Mouse (Mus musculus) spleen, postnatal 36 days (tissue): ENCODE results near the gene Apbb1ip.

Source experiments
- DNase-seq, 2 experiments: peaks; one replicate each; pipeline ENCODE4 v3.0.0; 2022; ENCODE audit warnings: low spot score in 2 of 2, mixed read lengths in 1 of 2

Gene Apbb1ip

GRCm38 (mm10) chr2:22773549-22774180, at the start of gene Apbb1ip:
Gene Apbb1ip, plus strand, starts transcription at chr2:22774094.
- DNase-seq = peak; percentile 77 to 84

DNA sequence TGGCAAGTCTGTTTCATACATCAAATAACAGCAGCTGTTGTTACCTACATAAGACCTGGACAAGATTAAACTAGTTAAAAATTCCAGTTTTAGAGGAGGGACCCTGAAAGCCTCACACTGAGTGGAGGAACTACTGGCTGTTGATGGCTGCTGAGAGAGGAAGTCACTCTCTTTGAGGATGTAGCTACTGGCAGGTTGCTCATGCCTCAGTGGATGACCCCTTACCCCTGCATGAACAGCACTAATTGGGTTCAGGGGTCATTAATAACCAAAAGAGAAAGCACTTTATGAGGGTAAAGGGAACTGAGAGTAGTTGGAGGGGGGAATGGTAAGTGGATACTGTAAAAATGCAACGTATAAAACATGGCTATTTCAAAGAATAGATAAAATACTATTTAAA, 46.8 kb upstream of the Apbb1ip start:
- peak; percentile 36 to 44 for DNase-seq

DNA sequence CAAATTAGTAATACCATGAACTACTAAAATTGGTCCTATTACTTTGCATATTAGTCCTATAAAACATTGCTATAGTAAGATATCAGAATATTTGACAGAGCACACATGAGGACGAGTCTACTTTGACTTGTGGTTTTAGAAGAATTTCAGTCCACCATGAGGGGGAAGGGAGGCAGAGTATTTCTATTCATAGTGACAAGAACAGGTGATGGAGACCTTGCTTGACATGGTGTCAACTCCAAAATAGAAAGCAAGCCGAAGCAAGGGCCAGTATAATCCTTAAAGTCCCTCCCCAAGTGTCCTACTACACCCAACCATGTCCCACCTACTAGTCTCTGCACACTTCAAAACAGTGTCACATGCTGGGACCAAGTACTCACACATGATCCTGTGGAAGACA, 37.8 kb upstream of the Apbb1ip start:
- no peak for DNase-seq

- DNase-seq = no peak
Measured at GRCm38 (mm10) chr2:22739369-22739768, 34.5 kb upstream of the Apbb1ip start.

GRCm38 (mm10) chr2:22740441-22740840, 33.5 kb upstream of the Apbb1ip start:
- no peak for DNase-seq

DNA sequence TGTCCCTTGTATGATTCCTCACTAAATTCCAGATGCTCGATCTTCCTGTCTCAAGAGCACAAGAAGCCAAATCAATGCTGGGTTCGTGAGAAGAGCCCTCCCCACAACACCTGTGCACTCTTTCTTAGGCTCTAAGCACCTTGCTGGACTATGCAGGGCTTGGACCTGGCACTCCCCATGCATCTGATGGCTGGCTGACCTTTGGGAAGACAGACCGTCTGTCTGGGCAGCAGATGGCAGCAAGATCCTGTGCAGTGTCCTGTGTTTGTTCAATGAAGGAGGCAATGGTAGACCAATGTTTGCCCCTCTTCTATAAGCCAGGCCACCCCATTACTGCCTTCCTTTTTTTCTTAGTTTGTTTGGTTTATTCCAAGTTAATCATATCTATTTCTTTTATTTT, 32.7 kb upstream of the Apbb1ip start:
- DNase-seq = no peak

DNA sequence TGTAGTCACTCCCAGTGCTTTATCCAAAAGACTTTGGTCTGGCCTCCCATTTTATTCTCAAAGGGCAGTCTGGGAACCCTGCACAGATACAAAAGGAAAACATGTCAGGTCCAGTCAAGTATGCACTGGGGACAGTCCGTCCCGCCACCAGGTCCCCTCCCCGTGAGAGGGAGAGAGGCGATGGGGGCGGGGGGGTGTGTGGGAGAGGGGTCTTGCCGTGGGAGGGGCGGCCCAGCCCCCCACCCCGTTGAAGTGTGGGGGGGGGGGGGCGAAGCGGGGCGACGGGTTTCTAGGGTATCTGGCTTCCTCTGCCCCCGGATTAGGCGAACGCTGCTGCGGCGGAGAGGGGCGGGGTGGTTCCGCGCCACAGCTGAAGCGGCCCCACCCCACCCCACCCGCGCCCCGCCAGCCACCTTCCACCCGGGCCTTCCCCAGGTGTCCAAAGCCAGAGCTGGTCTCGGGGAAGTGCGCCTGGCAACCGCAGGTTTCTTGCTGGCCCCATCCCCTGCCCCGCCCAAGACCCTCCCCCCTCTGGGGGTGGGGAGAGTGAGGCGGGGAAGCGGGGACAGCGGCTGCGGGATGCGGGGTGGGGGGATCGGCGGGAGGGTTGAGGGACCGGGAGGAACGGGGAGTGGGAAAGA, 29.7 kb upstream of the Apbb1ip start:
- DNase-seq = peak; percentile 68

DNA sequence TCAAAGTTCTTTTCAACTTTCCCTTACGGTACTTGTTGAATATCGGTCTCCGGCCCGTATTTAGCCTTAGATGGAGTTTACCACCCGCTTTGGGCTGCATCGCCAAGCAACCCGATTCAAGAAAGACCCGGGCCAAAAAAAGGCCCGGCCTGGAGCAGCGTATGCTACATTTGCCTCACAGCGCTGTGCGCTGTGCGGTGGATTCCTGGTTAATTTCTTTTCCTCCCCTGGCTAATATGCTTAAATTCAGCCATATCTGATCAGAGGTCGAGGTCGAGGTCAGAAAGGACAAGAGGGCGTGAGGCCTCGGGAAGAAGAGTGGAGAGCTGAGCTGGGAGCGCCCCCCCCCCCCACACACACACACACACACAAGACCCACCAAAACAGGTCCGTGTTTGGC, 29.0 kb upstream of the Apbb1ip start:
- no peak for DNase-seq

GRCm38 (mm10) chr2:22746785-22747184, 27.1 kb upstream of the Apbb1ip start:
- no peak for DNase-seq

- peak in 1 of 2 experiments; percentile 27 for DNase-seq
Measured at GRCm38 (mm10) chr2:22747941-22748340, 26.0 kb upstream of the Apbb1ip start.

GRCm38 (mm10) chr2:22749761-22750160, 24.1 kb upstream of the Apbb1ip start:
- DNase-seq = no peak

DNA sequence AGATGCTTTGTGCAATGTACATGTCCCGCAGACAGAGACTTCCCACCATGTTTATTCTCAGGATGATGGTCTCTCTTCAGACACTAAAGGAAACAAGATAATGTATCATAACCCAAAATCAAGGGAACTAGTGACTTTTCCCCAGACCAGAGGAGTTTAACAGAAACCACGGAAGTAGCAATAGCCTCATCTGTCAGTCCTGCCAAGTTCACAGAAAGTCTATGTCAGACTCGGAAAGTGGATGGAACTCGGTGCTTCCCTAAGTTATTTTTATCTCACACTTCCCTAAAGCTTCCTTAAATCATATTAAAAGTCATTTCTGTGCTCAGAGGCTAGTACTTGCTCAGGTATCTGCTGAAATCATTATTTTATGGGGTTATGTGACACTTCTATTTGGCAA, 21.4 kb upstream of the Apbb1ip start:
- DNase-seq = no peak

DNA sequence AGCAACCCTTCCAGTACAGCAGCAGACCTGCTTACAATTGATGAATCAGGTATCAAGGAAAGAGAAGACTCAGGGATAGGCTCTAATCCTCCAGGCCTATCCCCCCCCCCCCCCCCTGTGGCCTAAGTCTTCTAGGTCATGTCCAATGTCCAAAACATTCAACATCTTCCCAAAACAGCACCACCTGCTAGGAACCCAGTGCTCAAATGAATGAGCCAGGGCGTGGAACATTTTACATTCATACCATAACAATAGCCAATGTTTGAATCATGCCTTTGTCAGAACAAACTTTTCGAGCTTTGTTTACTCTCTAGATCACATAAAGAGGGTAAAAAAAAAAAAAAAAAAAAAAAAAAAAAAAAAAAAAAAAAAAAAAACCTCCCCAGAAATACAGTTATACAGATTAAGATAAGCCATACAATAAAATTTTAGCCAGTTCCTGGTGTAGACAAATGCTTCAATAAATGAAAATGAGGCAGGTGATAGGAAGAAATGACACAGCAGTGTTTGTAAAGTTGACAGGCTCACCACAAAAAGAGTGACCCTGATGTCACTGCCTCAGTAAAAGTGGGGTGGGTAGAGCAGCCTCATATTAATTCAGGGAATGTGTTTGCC, 20.3 kb upstream of the Apbb1ip start:
- no peak for DNase-seq

GRCm38 (mm10) chr2:22754222-22754824, 19.6 kb upstream of the Apbb1ip start:
- no peak for DNase-seq

GRCm38 (mm10) chr2:22755561-22755960, 18.3 kb upstream of the Apbb1ip start:
- DNase-seq = peak in 1 of 2 experiments; percentile 18

DNA sequence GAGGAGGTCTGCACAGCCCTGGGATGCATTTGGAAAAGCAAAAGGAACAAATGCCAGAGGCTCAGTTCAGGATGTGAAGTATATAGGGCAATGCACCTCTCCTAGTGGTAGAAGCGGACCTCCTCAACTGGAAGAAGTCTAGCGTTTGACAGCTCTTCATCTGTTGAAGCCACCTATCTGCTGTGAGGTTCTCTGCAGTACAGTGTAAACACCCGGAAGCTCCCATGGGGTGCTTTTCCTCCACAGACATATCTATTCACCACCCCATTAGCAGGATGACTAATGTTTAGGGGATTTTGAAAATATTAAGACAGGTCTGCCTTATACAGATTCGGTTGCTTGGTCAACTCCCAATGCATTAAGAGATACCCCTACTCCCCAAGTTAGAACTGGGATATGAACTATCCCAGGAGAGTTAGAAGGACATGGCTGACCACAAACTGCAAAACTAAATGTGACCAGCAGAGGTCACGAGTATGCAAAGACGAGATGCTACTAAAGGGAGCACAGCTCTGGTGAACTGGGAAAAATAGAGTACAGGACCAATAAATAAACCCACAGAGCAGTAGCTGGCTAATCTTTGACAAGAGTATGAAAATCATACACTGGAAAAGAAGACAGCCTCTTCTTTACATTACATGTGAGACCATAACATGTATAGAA, 15.5 kb upstream of the Apbb1ip start:
- peak; percentile 62 to 63 for DNase-seq

GRCm38 (mm10) chr2:22760452-22760851, 13.4 kb upstream of the Apbb1ip start:
- no peak for DNase-seq

DNA sequence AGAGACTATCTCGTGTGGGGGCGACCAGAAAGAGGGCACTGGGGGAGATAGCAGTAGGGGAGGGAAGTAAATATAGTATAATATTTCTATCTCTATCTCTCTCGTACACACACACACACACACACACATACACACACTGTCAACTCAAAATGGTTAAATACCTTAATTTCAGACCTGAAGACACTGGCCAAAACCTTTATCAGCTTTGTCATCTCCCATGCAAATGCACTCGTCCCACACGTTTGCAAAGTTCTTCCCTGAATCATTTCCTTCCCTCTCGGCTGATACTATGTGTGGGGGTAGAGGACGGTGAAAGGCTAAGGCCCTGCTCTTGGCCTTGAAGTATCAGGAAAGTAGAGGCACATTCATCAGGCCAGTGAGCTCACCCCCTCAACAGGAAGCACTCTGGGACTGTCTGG, 12.8 kb upstream of the Apbb1ip start:
- DNase-seq = no peak

- no peak for DNase-seq
Measured at GRCm38 (mm10) chr2:22764774-22765387, 9.0 kb upstream of the Apbb1ip start.

DNA sequence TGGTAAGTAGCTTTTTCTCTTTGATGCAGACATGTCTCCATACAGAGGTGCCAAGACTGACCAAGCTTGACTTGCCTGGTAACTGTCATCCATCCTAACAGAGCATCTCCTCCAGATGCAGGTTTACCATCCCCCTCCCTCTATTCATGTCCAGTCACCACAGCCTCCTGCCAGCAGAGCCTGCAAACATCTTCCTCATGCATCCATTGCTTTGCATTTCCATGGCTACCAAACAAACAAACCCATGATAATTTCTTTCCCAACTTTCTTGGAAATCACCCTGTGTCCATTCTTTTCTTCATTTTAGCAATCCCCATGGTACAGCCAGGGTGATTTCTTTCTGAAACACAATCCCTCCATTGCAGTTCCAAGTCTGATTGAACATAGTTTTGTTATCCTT, 2.6 kb upstream of the Apbb1ip start:
- DNase-seq = no peak

DNA sequence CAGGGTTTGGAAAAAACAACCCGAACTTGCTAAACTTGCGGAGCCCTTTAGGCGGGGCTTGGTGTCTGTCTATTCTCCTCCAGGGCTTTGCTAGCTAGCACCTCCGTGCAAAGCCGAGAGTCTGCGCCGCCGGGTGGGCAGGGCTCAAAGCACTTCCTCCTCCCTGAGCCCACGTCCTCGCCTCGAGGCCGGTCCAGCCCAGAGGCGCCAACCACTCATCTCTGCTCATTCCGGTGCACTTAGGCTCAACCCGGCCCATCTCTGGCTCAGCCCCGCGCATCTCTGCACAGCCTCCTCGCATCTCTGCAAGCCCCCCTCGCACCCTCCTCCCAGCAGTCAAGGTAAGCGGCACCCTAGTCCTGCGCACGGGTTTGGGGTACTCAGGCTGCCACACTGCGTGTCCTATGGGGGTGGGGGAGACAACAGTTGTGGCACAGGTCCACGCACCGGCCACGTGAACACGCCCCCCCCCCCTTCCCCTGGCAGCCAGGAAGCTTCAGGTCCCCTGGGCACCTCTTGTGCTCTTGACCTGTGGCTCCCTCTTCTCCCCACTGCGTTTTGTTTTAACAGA, 372 bp downstream of the Apbb1ip start:
- peak; percentile 93 for DNase-seq
